Mouse (Mus musculus) mouse trophoblast stem cell (cell line): ENCODE data around the gene Hemgn.

ENCODE experiments used
- in situ Hi-C, 2 experiments: fragments of 300-500 bp; cut with MseI, MboI; formaldehyde crosslinking; loops; 2 replicates in 1 of 2; 3 replicates in 1 of 2; pipeline ENCODE4 v1.15.1; 2025

Hemgn gene

DNA sequence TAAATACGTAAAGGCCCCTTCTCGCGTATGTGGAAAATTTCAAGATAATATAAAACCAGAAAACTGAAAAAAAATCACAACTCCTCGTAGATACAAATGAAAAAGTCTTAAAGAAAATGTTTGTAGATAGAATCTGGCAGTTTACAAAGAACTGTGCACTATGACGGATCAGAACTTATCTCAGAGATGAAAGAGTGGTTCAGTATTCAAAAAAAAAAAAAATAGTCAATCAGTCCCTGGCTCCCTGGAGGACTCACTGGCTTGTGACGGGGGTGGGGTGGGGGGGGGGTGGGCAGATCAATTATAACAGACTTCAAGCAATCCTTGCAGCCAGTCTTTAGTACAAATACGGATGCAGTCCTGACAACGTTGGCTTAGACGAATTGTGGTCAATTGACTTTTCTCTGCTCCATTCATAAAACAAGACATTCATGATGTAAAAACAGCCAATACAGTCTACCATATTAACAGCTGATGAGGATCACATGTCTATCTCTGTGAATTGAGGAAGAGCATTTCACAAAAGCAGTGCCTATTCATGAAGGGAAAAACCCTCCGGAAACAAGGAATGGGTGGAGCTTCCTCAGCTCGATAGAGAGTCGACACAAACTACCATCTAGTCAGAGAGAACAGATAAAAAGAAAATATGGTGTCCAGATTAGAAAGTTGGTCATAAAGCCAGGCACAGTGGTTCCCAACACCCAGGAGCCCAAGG lies 53.6 kb downstream of the Hemgn start:
- in situ Hi-C loops: no loop called here

DNA sequence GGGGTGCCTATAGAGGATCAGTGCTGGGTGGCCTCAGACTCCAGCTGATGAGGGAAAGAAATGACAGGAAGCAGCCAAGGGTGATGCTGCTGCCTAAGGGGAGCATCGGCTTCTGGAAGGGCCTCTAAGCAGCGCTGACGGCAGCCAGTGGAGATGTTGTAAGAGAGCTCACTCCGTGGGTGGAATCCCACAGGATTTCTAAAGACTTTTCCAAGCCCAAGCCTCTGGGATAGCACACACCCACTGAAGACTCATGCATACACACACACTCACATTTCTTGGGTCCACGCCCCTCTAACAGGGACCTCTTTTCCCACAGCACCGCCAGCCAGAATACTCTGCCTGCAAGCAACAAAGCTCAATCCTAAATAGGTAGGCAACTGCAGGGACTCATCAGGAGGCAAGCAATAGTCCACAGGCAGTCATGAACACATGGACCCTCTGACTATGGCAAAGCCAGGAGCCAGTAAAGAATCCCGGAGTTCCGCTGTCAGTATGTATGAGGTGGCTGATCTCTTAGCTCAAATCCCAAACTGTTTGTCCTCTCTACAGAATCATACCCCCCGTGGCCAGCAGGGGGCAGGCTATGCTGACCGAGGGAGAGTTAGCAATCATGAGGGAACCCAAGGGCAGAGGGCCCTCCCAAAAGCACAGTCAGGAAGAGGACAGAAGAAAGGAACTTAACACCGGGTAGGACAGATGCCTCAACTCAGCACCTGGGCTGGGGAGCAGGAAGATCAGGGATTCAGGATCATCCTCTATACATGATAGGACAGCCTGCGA lies 56.8 kb downstream of the Hemgn start:
- in situ Hi-C loops: no loop called here

DNA sequence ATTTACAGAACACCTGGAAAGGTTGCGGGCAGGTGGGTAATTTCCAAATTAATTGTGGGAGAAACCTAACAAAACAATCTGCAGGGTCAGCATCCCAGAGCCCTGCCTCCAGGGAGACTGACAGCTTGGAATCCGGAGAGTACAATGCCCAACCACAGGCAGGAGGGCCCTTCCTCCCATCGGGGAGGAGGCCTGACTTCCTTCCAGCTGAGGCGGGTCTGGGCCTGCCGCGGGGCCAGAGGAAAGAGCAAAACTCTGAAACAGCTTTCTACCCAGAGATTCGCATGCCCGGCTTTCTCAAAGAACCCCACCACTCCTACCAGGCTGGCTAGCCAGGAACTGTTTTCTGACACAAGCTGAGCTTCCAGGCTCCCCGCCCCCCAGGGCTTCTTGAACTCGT lies 60.3 kb downstream of the Hemgn start:
- in situ Hi-C loops: no loop called here

DNA sequence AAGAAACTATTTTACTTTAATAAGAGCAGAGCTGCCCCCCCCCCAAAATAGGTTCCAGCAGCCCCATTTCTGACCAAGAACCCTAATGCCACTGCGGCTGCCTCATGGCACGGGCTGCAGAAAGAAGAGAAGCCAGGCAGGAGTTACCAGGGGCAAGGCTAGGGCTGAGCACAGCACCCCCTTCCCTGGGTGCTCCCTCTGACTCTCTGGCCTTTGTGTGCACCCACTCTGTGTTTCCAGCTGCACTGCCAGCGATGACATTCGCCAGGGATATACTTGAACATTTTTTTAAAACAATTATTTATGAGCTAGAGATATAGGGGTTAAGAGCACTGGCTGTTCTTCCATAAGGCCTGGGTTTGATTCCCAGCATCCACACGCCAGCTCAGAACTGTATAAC lies 63.8 kb downstream of the Hemgn start:
- in situ Hi-C loops: no loop called here

DNA sequence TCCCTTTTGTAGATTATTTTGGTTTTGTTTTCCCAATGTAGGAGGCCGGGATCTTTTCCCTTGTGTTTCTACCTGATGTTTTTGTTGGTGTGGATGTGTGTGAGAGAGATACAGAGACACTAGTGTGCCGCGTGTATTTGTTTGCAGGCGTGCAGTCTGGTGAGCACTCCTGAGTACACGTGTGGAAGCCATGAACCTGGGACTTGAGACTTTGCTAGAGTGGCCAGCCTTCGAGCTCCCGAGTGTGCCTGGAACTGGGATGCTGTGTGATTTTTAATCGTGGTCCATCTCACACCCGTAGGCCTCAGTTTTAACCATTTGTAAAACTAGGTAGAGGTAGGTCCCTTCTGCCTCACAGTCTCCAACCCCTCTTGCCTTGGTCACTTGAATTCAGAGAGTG lies 64.4 kb downstream of the Hemgn start:
- in situ Hi-C loops: no loop called here

DNA sequence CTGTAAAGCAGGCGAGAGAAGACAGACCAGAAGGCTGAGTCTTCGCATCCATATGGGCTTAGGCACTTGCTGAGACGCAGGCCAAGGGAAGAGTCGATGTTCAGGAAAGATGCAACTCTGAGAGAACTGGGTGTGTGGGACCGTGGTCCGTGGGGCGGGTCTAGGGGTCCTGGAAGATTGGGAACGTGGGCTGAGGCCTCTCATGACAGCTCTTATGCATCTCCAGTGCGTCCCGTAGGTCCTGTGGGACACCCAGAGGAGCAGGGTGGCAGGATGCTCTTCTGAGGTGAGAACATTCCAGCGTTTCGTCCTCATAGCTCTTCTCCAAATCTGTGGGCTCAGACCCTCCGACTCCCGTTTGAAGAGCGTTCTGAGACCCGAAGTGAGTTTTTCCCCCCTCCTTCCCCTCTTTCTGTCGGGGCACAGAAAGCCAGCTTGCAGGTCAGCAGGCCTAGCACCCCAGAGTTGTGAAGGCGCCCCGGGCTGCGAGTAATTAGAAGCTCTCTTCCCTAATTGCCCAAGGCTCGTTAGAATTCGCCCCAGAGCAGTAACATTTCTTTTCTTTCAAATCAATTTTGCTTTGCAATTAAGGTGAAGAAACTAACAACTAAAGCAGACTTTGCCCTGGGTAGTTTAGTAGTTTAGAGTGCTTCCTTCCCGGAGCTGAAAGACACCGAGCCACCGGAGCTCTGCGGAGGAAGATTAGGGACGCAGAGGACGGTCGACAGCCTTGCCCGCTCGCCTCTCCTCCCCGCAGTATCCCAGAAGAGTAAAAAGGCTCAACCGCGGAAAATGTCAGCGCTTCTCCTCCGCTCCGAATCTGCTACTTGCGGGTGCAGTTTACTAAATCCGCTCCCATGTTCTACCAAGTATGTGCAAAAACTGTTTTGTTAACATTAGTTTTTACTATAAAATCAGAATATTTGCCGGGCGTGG lies 65.5 kb downstream of the Hemgn start:
- in situ Hi-C loops: no loop called here

DNA sequence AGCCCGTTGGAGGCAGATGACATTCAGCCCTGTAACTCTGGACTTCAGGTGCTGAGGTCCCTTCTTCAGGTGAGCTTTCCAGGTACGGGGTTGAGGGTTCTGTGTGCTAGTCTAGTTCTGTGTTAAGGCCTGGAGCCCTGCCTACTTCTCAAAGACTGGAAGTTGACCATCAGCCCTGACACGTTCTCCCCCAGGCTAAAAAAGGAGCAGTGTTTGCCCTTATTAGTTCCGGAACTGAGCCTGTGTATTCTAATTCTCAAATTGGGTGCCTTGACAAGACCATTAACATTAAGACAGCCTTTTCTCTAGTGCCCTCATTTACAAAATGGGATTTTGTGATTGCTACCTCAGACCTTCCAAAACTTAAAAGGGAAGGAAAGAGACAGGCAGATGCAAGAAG lies 66.2 kb downstream of the Hemgn start:
- in situ Hi-C loops: no loop called here

DNA sequence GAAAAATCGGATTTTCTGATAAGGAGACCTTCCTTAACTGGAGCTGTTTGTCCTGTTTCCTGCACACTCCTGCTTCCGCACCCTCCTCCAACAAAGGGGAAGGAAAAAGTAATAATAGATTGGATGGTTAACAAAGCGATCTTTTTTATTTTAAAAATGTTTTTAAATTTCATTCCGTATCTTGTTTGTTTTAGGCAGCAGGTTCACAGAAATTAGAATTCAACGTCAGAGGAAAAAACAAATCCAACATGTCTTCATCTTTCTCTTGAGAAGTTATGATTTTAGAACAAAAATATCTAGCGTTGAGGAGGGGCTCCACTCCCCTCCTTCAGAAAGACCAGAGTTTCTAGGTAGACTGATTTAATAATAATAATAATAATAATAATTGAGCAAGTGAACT lies 67.1 kb downstream of the Hemgn start:
- in situ Hi-C loops: no loop called here

DNA sequence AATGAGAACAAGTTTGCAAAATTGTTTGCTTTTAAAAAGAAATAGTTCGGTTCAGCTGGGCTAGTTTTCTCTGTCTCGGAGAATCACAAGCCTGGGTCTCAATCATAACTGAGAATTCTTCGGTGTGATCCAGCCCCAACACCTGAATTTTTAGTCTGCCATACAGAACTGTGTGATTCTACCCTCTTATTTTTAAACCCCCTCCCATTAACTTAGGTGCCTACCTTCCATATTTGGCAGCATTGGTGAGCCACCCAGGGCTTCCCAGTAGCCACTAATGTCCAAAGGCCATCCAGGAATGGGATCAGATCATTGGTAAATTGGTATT lies 67.6 kb downstream of the Hemgn start:
- in situ Hi-C loops: no loop called here

DNA sequence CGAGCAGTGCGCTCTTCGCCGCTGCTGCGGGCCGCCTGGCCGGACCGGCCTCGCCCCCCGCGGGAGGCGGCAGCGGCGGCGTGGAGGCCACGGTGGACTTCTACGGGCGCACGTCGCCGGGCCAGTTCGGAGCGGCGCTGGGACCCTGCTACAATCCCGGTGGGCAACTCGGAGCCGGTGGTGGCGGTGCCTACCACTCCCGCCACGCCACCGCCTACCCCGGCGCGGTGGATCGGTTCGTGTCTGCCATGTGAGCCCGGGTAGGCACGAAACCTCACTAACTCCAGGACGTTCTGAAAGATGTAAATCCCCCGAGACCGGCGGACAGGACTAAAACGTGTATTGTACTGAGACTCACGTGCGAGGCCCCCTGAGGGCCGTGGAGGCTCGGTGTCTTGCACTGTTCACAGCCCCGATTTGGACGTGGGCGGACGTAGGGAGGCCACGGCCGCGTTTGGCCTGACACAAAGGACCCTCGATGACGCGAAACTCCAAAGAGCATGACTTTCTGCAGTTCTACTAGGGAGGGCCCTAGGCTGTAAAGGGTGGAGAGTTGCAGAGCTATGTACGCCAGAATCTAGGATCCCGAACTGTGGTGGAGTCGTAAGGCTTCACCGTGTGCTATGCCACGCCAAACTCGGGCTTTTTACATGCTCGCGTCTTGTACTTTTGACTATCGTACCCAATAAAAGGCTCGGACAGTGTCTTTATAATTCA lies 68.1 kb downstream of the Hemgn start:
- in situ Hi-C loops: no loop called here

DNA sequence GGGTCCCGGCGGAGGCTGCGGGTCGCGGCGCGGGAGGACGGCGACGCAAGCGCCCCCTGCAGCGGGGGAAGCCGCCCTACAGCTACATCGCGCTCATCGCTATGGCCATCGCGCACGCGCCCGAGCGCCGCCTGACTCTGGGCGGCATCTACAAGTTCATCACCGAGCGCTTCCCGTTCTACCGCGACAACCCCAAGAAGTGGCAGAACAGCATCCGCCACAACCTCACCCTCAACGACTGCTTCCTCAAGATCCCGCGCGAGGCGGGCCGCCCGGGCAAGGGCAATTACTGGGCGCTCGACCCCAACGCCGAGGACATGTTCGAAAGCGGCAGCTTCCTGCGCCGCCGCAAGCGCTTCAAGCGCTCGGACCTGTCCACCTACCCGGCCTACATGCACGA lies 69.0 kb downstream of the Hemgn start:
- in situ Hi-C loops: no loop called here
